Mouse (Mus musculus): ENCODE data around the gene Fam71e2. TPM values are rescaled to one million over a fixed set of nuclear protein-coding genes. Genes with fewer than 3 reads are reported as not detected.

Gene Fam71e2
- polyA plus RNA-seq, 2 experiments: 0.03 TPM; not detected in 1

- H3K36me3 ChIP-seq (ENCODE audit: control insufficient read depth, insufficient read depth, low read length): no peaks in the 10 kb centered on the region
- H3K4me3 ChIP-seq (replicated peaks; ENCODE audit: low read length): no peak overlapping the region
- H3K9ac ChIP-seq (ENCODE audit: low read depth, low read length, severe bottlenecking): no peak overlapping the region
- H3K4me1 ChIP-seq (ENCODE audit: control insufficient read depth, insufficient read depth, low read length): peaks cover 9% of the 10 kb centered on the region; the same call in 1 of the 2 replicates
- 47% methylated on average over 10 of the region's 10 CpGs for WGBS
- DNase-seq (ENCODE audit: low spot score) (no peak), ATAC-seq (ENCODE audit: low FRiP score, low read depth) (no peak)
- H3K9me3 ChIP-seq (ENCODE audit: control insufficient read depth, low read length): no peaks in the 10 kb centered on the region
- peaks cover 39% of the 10 kb centered on the region for H3K27me3 ChIP-seq (ENCODE audit: control insufficient read depth, insufficient read depth, low read length)
- no peak for TF ChIP-seq POLR2A (IDR thresholded peaks at IDR 0.05; ENCODE audit: borderline replicate concordance, extremely low read depth, insufficient read depth, insufficient read length)
- H3K27ac ChIP-seq (replicated peaks; ENCODE audit: low read depth, low read length): no peak overlapping the region
- H3K4me2 ChIP-seq (replicated peaks; ENCODE audit: low read depth, low read length, severe bottlenecking): no peak overlapping the region
These were observed 5.0 kb upstream of the Fam71e2 start for GRCm38 (mm10) chr7:4776131-4776530.

- Histone ChIP-seq H3K27me3 (ENCODE audit: control insufficient read depth, insufficient read depth, low read length) (no peaks in the 10 kb centered on the region), H3K4me1 (ENCODE audit: control insufficient read depth, insufficient read depth, low read length) (no peaks in the 10 kb centered on the region), H3K9ac (ENCODE audit: low read depth, low read length, severe bottlenecking) (no peak overlapping the region), H3K36me3 (ENCODE audit: control insufficient read depth, insufficient read depth, low read length) (no peaks in the 10 kb centered on the region), H3K27ac (replicated peaks; ENCODE audit: low read depth, low read length) (no peak overlapping the region), H3K4me2 (replicated peaks; ENCODE audit: low read depth, low read length, severe bottlenecking) (no peak overlapping the region), H3K9me3 (ENCODE audit: control insufficient read depth, low read length) (no peaks in the 10 kb centered on the region), H3K4me3 (replicated peaks; ENCODE audit: low read length) (no peak overlapping the region)
- ATAC-seq (ENCODE audit: low FRiP score, low read depth) (no peak), DNase-seq (ENCODE audit: low spot score) (no peak)
- WGBS: 20% methylated on average over 4 of the region's 4 CpGs
- TF ChIP-seq POLR2A (IDR thresholded peaks at IDR 0.05; ENCODE audit: borderline replicate concordance, extremely low read depth, insufficient read depth, insufficient read length): no peak
These were observed 6.0 kb downstream of the Fam71e2 start for GRCm38 (mm10) chr7:4764946-4765710.

- H3K4me3 ChIP-seq (replicated peaks; ENCODE audit: low read length): no peak overlapping the region
- no peaks in the 10 kb centered on the region for H3K36me3 ChIP-seq (ENCODE audit: control insufficient read depth, insufficient read depth, low read length)
- H3K4me1 ChIP-seq (ENCODE audit: control insufficient read depth, insufficient read depth, low read length): no peaks in the 10 kb centered on the region
- no peak for TF ChIP-seq POLR2A (IDR thresholded peaks at IDR 0.05; ENCODE audit: borderline replicate concordance, extremely low read depth, insufficient read depth, insufficient read length)
- WGBS: 50% methylated on average over 1 of the region's 1 CpGs
- H3K9ac ChIP-seq (ENCODE audit: low read depth, low read length, severe bottlenecking): no peak overlapping the region
- DNase-seq (ENCODE audit: low spot score) (no peak), ATAC-seq (ENCODE audit: low FRiP score, low read depth) (no peak)
- H3K27me3 ChIP-seq (ENCODE audit: control insufficient read depth, insufficient read depth, low read length): no peaks in the 10 kb centered on the region
- H3K9me3 ChIP-seq (ENCODE audit: control insufficient read depth, low read length): no peaks in the 10 kb centered on the region
- H3K27ac ChIP-seq (replicated peaks; ENCODE audit: low read depth, low read length): no peak overlapping the region
- no peak overlapping the region for H3K4me2 ChIP-seq (replicated peaks; ENCODE audit: low read depth, low read length, severe bottlenecking)
These were observed 11.4 kb downstream of the Fam71e2 start for GRCm38 (mm10) chr7:4759670-4760069.

- Histone ChIP-seq H3K9ac (ENCODE audit: low read depth, low read length, severe bottlenecking) (peak within 1 kb of the TSS; percentile 52), H3K4me1 (ENCODE audit: control insufficient read depth, insufficient read depth, low read length) (peaks cover 9% of the 10 kb centered on the region), H3K27me3 (ENCODE audit: control insufficient read depth, insufficient read depth, low read length) (no peaks in the 10 kb centered on the region), H3K4me3 (replicated peaks; ENCODE audit: low read length) (peak within 1 kb of the TSS; percentile 39), H3K27ac (replicated peaks; ENCODE audit: low read depth, low read length) (peak within 1 kb of the TSS; percentile 63), H3K36me3 (ENCODE audit: control insufficient read depth, insufficient read depth, low read length) (no peaks in the 10 kb centered on the region), H3K9me3 (ENCODE audit: control insufficient read depth, low read length) (no peaks in the 10 kb centered on the region), H3K4me2 (replicated peaks; ENCODE audit: low read depth, low read length, severe bottlenecking) (peak within 1 kb of the TSS; percentile 51)
- TF ChIP-seq POLR2A (IDR thresholded peaks at IDR 0.05; ENCODE audit: borderline replicate concordance, extremely low read depth, insufficient read depth, insufficient read length): peak; percentile 58; the same call in 1 of the 2 replicates
- 5% methylated on average over 24 of the region's 24 CpGs for WGBS
- ATAC-seq (ENCODE audit: low FRiP score, low read depth): peak; percentile 95
- DNase-seq (ENCODE audit: low spot score): peak; percentile 98
These were observed 18.1 kb downstream of the Fam71e2 start, which contains the start of gene Cox6b2 for GRCm38 (mm10) chr7:4752821-4753570. TSS of gene Cox6b2 (minus strand) at chr7:4753094.

GRCm38 (mm10) chr7:4751971-4752820 lies 18.9 kb downstream of the Fam71e2 start:
- Histone ChIP-seq H3K9ac (ENCODE audit: low read depth, low read length, severe bottlenecking) (peak overlapping the region; percentile 52), H3K36me3 (ENCODE audit: control insufficient read depth, insufficient read depth, low read length) (peaks cover 7% of the 10 kb centered on the region; the same call in 1 of the 2 replicates), H3K4me1 (ENCODE audit: control insufficient read depth, insufficient read depth, low read length) (peaks cover 9% of the 10 kb centered on the region), H3K27ac (replicated peaks; ENCODE audit: low read depth, low read length) (peak overlapping the region; percentile 63), H3K4me3 (replicated peaks; ENCODE audit: low read length) (peak overlapping the region; percentile 39), H3K9me3 (ENCODE audit: control insufficient read depth, low read length) (no peaks in the 10 kb centered on the region), H3K27me3 (ENCODE audit: control insufficient read depth, insufficient read depth, low read length) (no peaks in the 10 kb centered on the region), H3K4me2 (replicated peaks; ENCODE audit: low read depth, low read length, severe bottlenecking) (peak overlapping the region; percentile 51)
- peak; percentile 77 for ATAC-seq (ENCODE audit: low FRiP score, low read depth)
- no peak for TF ChIP-seq POLR2A (IDR thresholded peaks at IDR 0.05; ENCODE audit: borderline replicate concordance, extremely low read depth, insufficient read depth, insufficient read length)
- peak; percentile 44 for DNase-seq (ENCODE audit: low spot score)
- WGBS: 4% methylated on average over 30 of the region's 30 CpGs

Measured in limb, embryonic 14.5 days (tissue).